Mouse (Mus musculus) heart, postnatal 0 days (tissue): ENCODE measurements around the gene Ywhag.

Source experiments
- CTCF ChIP-seq: IDR thresholded peaks from 2 replicates; pipeline ENCODE4 v1.5.1; 2016; ENCODE audit warnings: antibody characterized with exemption, control low read depth, low read depth
- EP300 ChIP-seq: IDR thresholded peaks from 2 replicates; pipeline ENCODE4 v1.6.1; 2016; ENCODE audit warnings: antibody characterized with exemption, low read depth

DNA sequence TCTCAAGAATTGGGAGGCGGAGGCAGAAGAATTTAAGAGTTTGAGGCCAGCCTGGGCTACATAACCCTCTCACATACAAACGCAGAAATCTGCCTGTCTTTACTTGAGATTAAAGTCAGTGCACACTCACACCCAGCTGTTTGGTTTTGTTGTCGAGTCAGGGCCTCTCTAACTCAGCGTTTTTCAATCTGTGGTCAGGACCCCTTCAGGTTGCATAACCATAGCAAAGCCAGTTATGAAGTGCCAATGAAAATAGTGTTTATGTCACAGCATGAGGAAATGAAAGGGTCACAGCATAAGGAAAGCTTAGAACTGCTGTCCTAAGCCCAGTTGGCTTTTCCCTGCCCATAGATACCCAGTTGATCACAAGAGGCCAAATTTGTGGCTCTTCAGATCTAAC lies 27.6 kb downstream of the Ywhag start:
- TF ChIP-seq CTCF: no peak
- TF ChIP-seq EP300: no peak
